Mouse (Mus musculus) erythroblast, embryonic 14.5 days (primary cell): ENCODE data around the gene Gm26566.
"Not testable (repeated sequence)": the region's sequence is repeated elsewhere in the genome, so short reads cannot be mapped to it uniquely, and the experiment has no call there.

Experiments
- GATA1 ChIP-seq: IDR thresholded peaks from 2 replicates; pipeline ENCODE4 v1.6.1; 2012; ENCODE audit warnings: low read length, inconsistent platforms, mixed read lengths
- TAL1 ChIP-seq: IDR thresholded peaks from 3 replicates; pipeline ENCODE4 v1.6.1; 2012; ENCODE audit warnings: low read length, inconsistent platforms, mixed read lengths

GRCm38 (mm10) chr4:88763384-88764018 lies 41.9 kb downstream of the Gm26566 start:
- not testable (repeated sequence) for TF ChIP-seq TAL1, GATA1
